Mouse (Mus musculus): ENCODE measurements at regions not wholly inside any gene's neighbourhood (a gene's known extent, or its start where the extent isn't known, plus 50 kb on each side); places are given as distances from the start of the nearest gene placed in this dataset.

GRCm38 (mm10) chr12:71628796-71629195 is 202.1 kb upstream of the Daam1 start:
- Histone ChIP-seq H3K9me3 (no peaks in the 10 kb centered on the region), H3K4me1 (peaks cover 13% of the 10 kb centered on the region), H3K27me3 (no peaks in the 10 kb centered on the region), H3K4me2 (replicated peaks) (no peak overlapping the region), H3K9ac (no peak overlapping the region), H3K4me3 (no peak overlapping the region), H3K36me3 (no peaks in the 10 kb centered on the region), H3K27ac (no peak overlapping the region)
- 83% methylated on average over 10 of the region's 10 CpGs for WGBS
- ATAC-seq (ENCODE audit: insufficient number of reproducible peaks, insufficient read depth, low FRiP score, low TSS enrichment), result no peak

GRCm38 (mm10) chr12:71630386-71630785 is 200.5 kb upstream of the Daam1 start:
- Histone ChIP-seq H3K27ac (no peak overlapping the region), H3K4me1 (peaks cover 6% of the 10 kb centered on the region), H3K4me3 (no peak overlapping the region), H3K36me3 (no peaks in the 10 kb centered on the region), H3K9ac (no peak overlapping the region), H3K4me2 (replicated peaks) (no peak overlapping the region), H3K9me3 (no peaks in the 10 kb centered on the region), H3K27me3 (no peaks in the 10 kb centered on the region)
- 86% methylated on average over 3 of the region's 3 CpGs for WGBS
- ATAC-seq (ENCODE audit: insufficient number of reproducible peaks, insufficient read depth, low FRiP score, low TSS enrichment), result no peak

GRCm38 (mm10) chr12:71636300-71636699 is 194.6 kb upstream of the Daam1 start:
- no peak overlapping the region for H3K9ac ChIP-seq
- no peaks in the 10 kb centered on the region for H3K9me3 ChIP-seq
- H3K27ac ChIP-seq, result no peak overlapping the region
- no peaks in the 10 kb centered on the region for H3K27me3 ChIP-seq
- ATAC-seq (ENCODE audit: insufficient number of reproducible peaks, insufficient read depth, low FRiP score, low TSS enrichment), result no peak
- 88% methylated on average over 6 of the region's 6 CpGs for WGBS
- no peaks in the 10 kb centered on the region for H3K36me3 ChIP-seq
- no peaks in the 10 kb centered on the region for H3K4me1 ChIP-seq
- no peak overlapping the region for H3K4me3 ChIP-seq
- H3K4me2 ChIP-seq (replicated peaks), result no peak overlapping the region

GRCm38 (mm10) chr12:71637248-71637647 is 193.6 kb upstream of the Daam1 start:
- H3K4me2 ChIP-seq (replicated peaks), result no peak overlapping the region
- no peak overlapping the region for H3K9ac ChIP-seq
- WGBS, result 75% methylated on average over 3 of the region's 3 CpGs
- no peak for ATAC-seq (ENCODE audit: insufficient number of reproducible peaks, insufficient read depth, low FRiP score, low TSS enrichment)
- H3K9me3 ChIP-seq, result no peaks in the 10 kb centered on the region
- no peaks in the 10 kb centered on the region for H3K27me3 ChIP-seq
- no peaks in the 10 kb centered on the region for H3K36me3 ChIP-seq
- H3K4me1 ChIP-seq, result peaks cover under 1% of the 10 kb centered on the region; the same call in 1 of the 2 replicates
- no peak overlapping the region for H3K4me3 ChIP-seq
- no peak overlapping the region for H3K27ac ChIP-seq

- Histone ChIP-seq H3K9me3 (no peaks in the 10 kb centered on the region), H3K4me1 (peaks cover 10% of the 10 kb centered on the region; the same call in 1 of the 2 replicates), H3K27ac (no peak overlapping the region), H3K4me3 (no peak overlapping the region), H3K27me3 (no peaks in the 10 kb centered on the region), H3K36me3 (no peaks in the 10 kb centered on the region), H3K9ac (no peak overlapping the region), H3K4me2 (replicated peaks) (no peak overlapping the region)
- no peak for ATAC-seq (ENCODE audit: insufficient number of reproducible peaks, insufficient read depth, low FRiP score, low TSS enrichment)
- WGBS, result 62% methylated on average over 8 of the region's 8 CpGs
These were observed 192.6 kb upstream of the Daam1 start for GRCm38 (mm10) chr12:71638246-71638645.

GRCm38 (mm10) chr12:71640058-71640501 is 190.8 kb upstream of the Daam1 start:
- H3K27ac ChIP-seq, result no peak overlapping the region
- H3K27me3 ChIP-seq, result no peaks in the 10 kb centered on the region
- no peaks in the 10 kb centered on the region for H3K36me3 ChIP-seq
- H3K4me3 ChIP-seq, result no peak overlapping the region
- WGBS, result 75% methylated on average over 10 of the region's 10 CpGs
- no peak overlapping the region for H3K4me2 ChIP-seq (replicated peaks)
- H3K9me3 ChIP-seq, result no peaks in the 10 kb centered on the region
- H3K9ac ChIP-seq, result no peak overlapping the region
- peaks cover 12% of the 10 kb centered on the region; the same call in 1 of the 2 replicates for H3K4me1 ChIP-seq
- no peak for ATAC-seq (ENCODE audit: insufficient number of reproducible peaks, insufficient read depth, low FRiP score, low TSS enrichment)

GRCm38 (mm10) chr12:71641486-71641885 is 189.4 kb upstream of the Daam1 start:
- Histone ChIP-seq H3K4me2 (replicated peaks) (no peak overlapping the region), H3K9ac (no peak overlapping the region), H3K27me3 (no peaks in the 10 kb centered on the region), H3K9me3 (no peaks in the 10 kb centered on the region), H3K36me3 (no peaks in the 10 kb centered on the region), H3K4me1 (peaks cover 12% of the 10 kb centered on the region; the same call in 1 of the 2 replicates), H3K4me3 (no peak overlapping the region), H3K27ac (no peak overlapping the region)
- 84% methylated on average over 2 of the region's 2 CpGs for WGBS
- no peak for ATAC-seq (ENCODE audit: insufficient number of reproducible peaks, insufficient read depth, low FRiP score, low TSS enrichment)

- 64% methylated on average over 8 of the region's 8 CpGs for WGBS
These were observed 188.0 kb upstream of the Daam1 start for GRCm38 (mm10) chr12:71642797-71643337.

GRCm38 (mm10) chr12:71651251-71651650 is 179.6 kb upstream of the Daam1 start:
- no peak overlapping the region for H3K4me3 ChIP-seq
- ATAC-seq (ENCODE audit: insufficient number of reproducible peaks, insufficient read depth, low FRiP score, low TSS enrichment), result no peak
- no peak overlapping the region for H3K27ac ChIP-seq
- H3K9ac ChIP-seq, result no peak overlapping the region
- no peaks in the 10 kb centered on the region for H3K4me1 ChIP-seq
- no peak overlapping the region for H3K4me2 ChIP-seq (replicated peaks)
- no peaks in the 10 kb centered on the region for H3K27me3 ChIP-seq
- 67% methylated on average over 2 of the region's 2 CpGs for WGBS
- no peaks in the 10 kb centered on the region for H3K36me3 ChIP-seq
- no peaks in the 10 kb centered on the region for H3K9me3 ChIP-seq

More at GRCm38 (mm10) chr12:71642797-71643337, 188.0 kb upstream of the Daam1 start:
- H3K4me3 ChIP-seq, result no peak overlapping the region
- ATAC-seq (ENCODE audit: insufficient number of reproducible peaks, insufficient read depth, low FRiP score, low TSS enrichment), result no peak
- peaks cover 12% of the 10 kb centered on the region; the same call in 1 of the 2 replicates for H3K4me1 ChIP-seq
- no peak overlapping the region for H3K9ac ChIP-seq
- no peaks in the 10 kb centered on the region for H3K27me3 ChIP-seq
- H3K27ac ChIP-seq, result peak overlapping the region; percentile 67
- no peaks in the 10 kb centered on the region for H3K9me3 ChIP-seq
- no peaks in the 10 kb centered on the region for H3K36me3 ChIP-seq
- H3K4me2 ChIP-seq (replicated peaks), result no peak overlapping the region

GRCm38 (mm10) chr12:71693346-71694038 is 137.4 kb upstream of the Daam1 start:
- Histone ChIP-seq H3K27ac (no peak overlapping the region), H3K9me3 (no peaks in the 10 kb centered on the region), H3K9ac (no peak overlapping the region), H3K4me3 (no peak overlapping the region), H3K4me1 (no peaks in the 10 kb centered on the region), H3K27me3 (no peaks in the 10 kb centered on the region), H3K36me3 (no peaks in the 10 kb centered on the region), H3K4me2 (replicated peaks) (no peak overlapping the region)
- no peak for ATAC-seq (ENCODE audit: insufficient number of reproducible peaks, insufficient read depth, low FRiP score, low TSS enrichment)
- WGBS, result 73% methylated on average over 10 of the region's 10 CpGs

- 80% methylated on average over 2 of the region's 2 CpGs for WGBS
- no peak for ATAC-seq (ENCODE audit: insufficient number of reproducible peaks, insufficient read depth, low FRiP score, low TSS enrichment)
These were observed 129.1 kb upstream of the Daam1 start for GRCm38 (mm10) chr12:71701753-71702152.

GRCm38 (mm10) chr12:71702181-71702580 is 128.7 kb upstream of the Daam1 start:
- H3K4me3 ChIP-seq, result no peak overlapping the region
- ATAC-seq (ENCODE audit: insufficient number of reproducible peaks, insufficient read depth, low FRiP score, low TSS enrichment), result no peak
- H3K9me3 ChIP-seq, result peaks cover 5% of the 10 kb centered on the region; the same call in 1 of the 2 replicates
- H3K27ac ChIP-seq, result no peak overlapping the region
- H3K9ac ChIP-seq, result no peak overlapping the region
- no peaks in the 10 kb centered on the region for H3K27me3 ChIP-seq
- WGBS, result 79% methylated on average over 11 of the region's 11 CpGs
- no peak overlapping the region for H3K4me2 ChIP-seq (replicated peaks)
- H3K36me3 ChIP-seq, result no peaks in the 10 kb centered on the region
- H3K4me1 ChIP-seq, result no peaks in the 10 kb centered on the region; the same call in 1 of the 2 replicates

More at GRCm38 (mm10) chr12:71701753-71702152, 129.1 kb upstream of the Daam1 start:
- no peak overlapping the region for H3K4me2 ChIP-seq (replicated peaks)
- H3K4me3 ChIP-seq, result no peak overlapping the region
- peaks cover 5% of the 10 kb centered on the region; the same call in 1 of the 2 replicates for H3K9me3 ChIP-seq
- no peaks in the 10 kb centered on the region for H3K27me3 ChIP-seq
- no peak overlapping the region for H3K27ac ChIP-seq
- H3K9ac ChIP-seq, result no peak overlapping the region
- H3K36me3 ChIP-seq, result no peaks in the 10 kb centered on the region
- no peaks in the 10 kb centered on the region; the same call in 1 of the 2 replicates for H3K4me1 ChIP-seq
